10 mouse cellular contexts compared by ENCODE assay signal in genomic region chr4:47349759-47350158, GRCm38 (mm10). TPM values are rescaled to one million over a fixed set of nuclear protein-coding genes. Genes with fewer than 3 reads are reported as not detected.
A peak's percentile ranks its signal among the peaks of the same experiment; 100 is the strongest.
DNase-seq lines count a peak whose midpoint lies in the region; ATAC-seq and TF ChIP-seq lines count a peak whose summit lies in the region.
"Had no signal": no experiment of that assay in that cellular context is flagged by ENCODE, and none has a peak within 500 bp of the region (broad histone marks: within the 10 kb centered on the region; RNA-seq: fewer than 3 reads in every experiment).

No protein-coding gene starts in this region.

- no peaks in the 10 kb centered on the region for H3K36me3 ChIP-seq in lung, embryonic 14.5 days (ENCODE audit: insufficient read depth)
- H3K36me3 ChIP-seq in kidney, adult 2 months (ENCODE audit: control insufficient read depth, insufficient read depth, low read length): no peaks in the 10 kb centered on the region
- H3K36me3 ChIP-seq in macrophage (ENCODE audit: inconsistent target): no peaks in the 10 kb centered on the region

- no peaks in the 10 kb centered on the region for H3K9me3 ChIP-seq in lung, embryonic 14.5 days (ENCODE audit: low read depth, low read length)

- no peak overlapping the region for H3K9ac ChIP-seq in lung, embryonic 14.5 days
- H3K9ac ChIP-seq: liver, embryonic 14.5 days had no signal

- TF ChIP-seq POLR2A in kidney, adult 2 months (IDR thresholded peaks at IDR 0.05; ENCODE audit: low read depth, low read length): no peak

- no peak for ATAC-seq in lung, embryonic 14.5 days (ENCODE audit: insufficient read depth)

- no peak overlapping the region for H3K4me3 ChIP-seq in lung, embryonic 14.5 days (ENCODE audit: low read depth, low read length)
- H3K4me3 ChIP-seq in kidney, adult 2 months (ENCODE audit: insufficient read depth, low read depth, low read length): no peak overlapping the region
- H3K4me3 ChIP-seq in macrophage (ENCODE audit: inconsistent target): no peak overlapping the region

- no peak overlapping the region for H3K27ac ChIP-seq in lung, embryonic 14.5 days (ENCODE audit: low read depth)
- peak overlapping the region; percentile 58 for H3K27ac ChIP-seq in kidney, adult 2 months (ENCODE audit: insufficient read depth, low read depth, low read length)
- peak overlapping the region; percentile 43 for H3K27ac ChIP-seq in macrophage
- H3K27ac ChIP-seq: liver, embryonic 14.5 days had no signal

- no peak overlapping the region for H3K4me2 ChIP-seq in lung, embryonic 14.5 days

- H3K27me3 ChIP-seq in lung, embryonic 14.5 days (ENCODE audit: insufficient read depth, low read length): no peaks in the 10 kb centered on the region
- H3K27me3 ChIP-seq in kidney, adult 2 months (replicated peaks; ENCODE audit: control insufficient read depth, insufficient read depth, low read length): no peaks in the 10 kb centered on the region

- peak; percentile 25 for DNase-seq in lung, embryonic 14.5 days
- no peak for DNase-seq in lung, postnatal 4 days
- peak; percentile 73 for DNase-seq in embryo, embryonic 10.5 days (ENCODE audit: low spot score)
- DNase-seq in kidney, adult 2 months: peak; percentile 80
- DNase-seq in gastrocnemius, adult 8-10 months (ENCODE audit: low spot score in 2 of 2): no peak
- no peak for DNase-seq in thymus, postnatal 10 days (ENCODE audit: low spot score in 2 of 2)
- DNase-seq in adrenal gland, postnatal 4 days (ENCODE audit: low spot score in 2 of 2): no peak
- DNase-seq: cerebellum, postnatal 25 days had no signal

- H3K4me1 ChIP-seq in lung, embryonic 14.5 days (ENCODE audit: insufficient read depth): peaks cover 17% of the 10 kb centered on the region; the same call in 1 of the 2 replicates
- H3K4me1 ChIP-seq in kidney, adult 2 months (ENCODE audit: control insufficient read depth, insufficient read depth, low read length): peaks cover 4% of the 10 kb centered on the region; the same call in 1 of the 2 replicates

- 45% methylated on average over 6 of the region's 6 CpGs for WGBS in lung, embryonic 14.5 days
- 21% methylated on average over 6 of the region's 6 CpGs for WGBS in kidney, adult 2 months
- WGBS in macrophage (ENCODE audit: missing documents): 39% methylated on average over 6 of the region's 6 CpGs

- H3K79me2 ChIP-seq in macrophage (ENCODE audit: inconsistent target): peaks cover 11% of the 10 kb centered on the region

- no peak for TF ChIP-seq CTCF in lung, embryonic 14.5 days (IDR thresholded peaks at IDR 0.05; ENCODE audit: low read depth)
- no peak for TF ChIP-seq CTCF in kidney, adult 2 months (conservative IDR thresholded peaks at IDR 0.05; ENCODE audit: insufficient read depth, insufficient read length, low read depth, low read length)

RNA-seq across cellular contexts. Expression of gene Tgfbr1, which starts 3.3 kb away (rescaled TPM):
- 36.6 and 38.4 TPM in 2 replicates for polyA plus RNA-seq in lung, embryonic 14.5 days (2014; fragmentation: Nextera tagmentation; extraction: Ambion mirVana)
- 8.7 and 10.8 TPM in 2 replicates for polyA plus RNA-seq in kidney, adult 2 months (2012; rRNA removed)
- 100 to 1,000 TPM in 5 of 26 experiments, 10 to 100 TPM in 21; 20.5 to 186 (median 43.9) TPM for total RNA-seq in macrophage (2018; cell fraction: chromatin; rRNA removed)
- total RNA-seq in macrophage (2018; cell fraction: cytosol; rRNA removed): 100 to 1,000 TPM in 1 of 26 experiments, 10 to 100 TPM in 25; 23.9 to 110 (median 47.2) TPM
- 100 to 1,000 TPM in 5 of 26 experiments, 10 to 100 TPM in 21; 44.0 to 183 (median 73.9) TPM for total RNA-seq in macrophage (2018; cell fraction: nucleus; rRNA removed)
- 31.9 to 48.4 TPM (median 37.0 TPM) in 3 replicates for polyA plus RNA-seq in macrophage (2018)
- total RNA-seq in gastrocnemius, adult 8-10 months (2022): 10 to 100 TPM; 22.8 to 32.9 (median 25.5) TPM
- total RNA-seq in adrenal gland, postnatal 4 days (2021): 10 to 100 TPM; 38.0 to 44.0 TPM

Comparison
In these comparisons a context has a peak if more than half of its experiments do, and no peak if none do; other contexts are left out.
1. DNase-seq: peak in lung, embryonic 14.5 days (single experiment), embryo, embryonic 10.5 days (single experiment) and kidney, adult 2 months (single experiment); none in lung, postnatal 4 days (0 of 2), gastrocnemius, adult 8-10 months (0 of 2), thymus, postnatal 10 days (0 of 2) and adrenal gland, postnatal 4 days (0 of 2).